Mouse (Mus musculus) thymus, postnatal 0 days (tissue): Measurements from ENCODE around the gene Tbkbp1. TPM values are rescaled to one million over a fixed set of nuclear protein-coding genes. Genes with fewer than 3 reads are reported as not detected.
A peak's percentile ranks its signal among the peaks of the same experiment; 100 is the strongest.

Source experiments
- DNase-seq: peaks from one replicate; pipeline ENCODE4 v3.0.0-alpha.2; 2015; ENCODE audit warnings: low spot score
- polyA plus RNA-seq: library from polyadenylated mRNA; unstranded; fragments of >200 nt; fragmentation: Nextera tagmentation; extraction: Ambion mirVana; gene quantifications from 2 replicates; pipeline ENCODE4 v1.2.1, GENCODE M21; 2015

Gene Tbkbp1
- polyA plus RNA-seq, 1 experiment from 2014 or later, result 0.82 TPM

GRCm38 (mm10) chr11:97156999-97157398 is 5.7 kb upstream of the Tbkbp1 start:
- DNase-seq, result no peak

DNA sequence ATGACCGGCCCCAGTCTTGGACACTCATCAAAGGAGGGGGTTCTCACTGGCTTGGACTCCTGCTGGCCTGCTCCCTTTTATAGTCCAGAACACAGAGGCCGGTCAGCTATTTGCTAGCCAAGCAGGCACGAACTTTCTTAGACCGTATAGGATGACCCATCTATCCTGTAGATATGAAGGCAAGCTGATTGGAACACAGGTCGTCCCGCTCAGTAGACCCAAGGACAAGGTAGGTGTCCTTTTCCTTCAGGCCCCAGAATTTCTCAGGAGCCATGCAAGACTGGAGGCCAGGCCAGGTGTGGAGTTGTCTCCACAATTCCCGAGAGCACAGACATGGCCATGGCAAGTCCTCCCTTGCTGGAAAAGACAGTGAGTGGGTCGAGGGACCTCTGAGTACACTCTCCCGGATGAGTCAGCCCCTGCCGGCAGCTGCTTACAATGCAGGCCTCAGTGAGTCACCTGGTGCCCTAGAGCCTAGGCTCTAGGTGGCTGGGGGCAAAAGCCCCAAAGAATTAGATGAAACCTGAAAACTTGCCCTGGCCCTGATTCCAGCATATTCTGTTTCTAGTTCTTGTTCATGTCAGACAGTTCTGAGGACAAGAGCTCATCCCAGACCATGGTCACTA is 1.5 kb upstream of the Tbkbp1 start:
- peak; percentile 58 for DNase-seq

GRCm38 (mm10) chr11:97152023-97152426 is 730 bp upstream of the Tbkbp1 start:
- DNase-seq, result no peak

DNA sequence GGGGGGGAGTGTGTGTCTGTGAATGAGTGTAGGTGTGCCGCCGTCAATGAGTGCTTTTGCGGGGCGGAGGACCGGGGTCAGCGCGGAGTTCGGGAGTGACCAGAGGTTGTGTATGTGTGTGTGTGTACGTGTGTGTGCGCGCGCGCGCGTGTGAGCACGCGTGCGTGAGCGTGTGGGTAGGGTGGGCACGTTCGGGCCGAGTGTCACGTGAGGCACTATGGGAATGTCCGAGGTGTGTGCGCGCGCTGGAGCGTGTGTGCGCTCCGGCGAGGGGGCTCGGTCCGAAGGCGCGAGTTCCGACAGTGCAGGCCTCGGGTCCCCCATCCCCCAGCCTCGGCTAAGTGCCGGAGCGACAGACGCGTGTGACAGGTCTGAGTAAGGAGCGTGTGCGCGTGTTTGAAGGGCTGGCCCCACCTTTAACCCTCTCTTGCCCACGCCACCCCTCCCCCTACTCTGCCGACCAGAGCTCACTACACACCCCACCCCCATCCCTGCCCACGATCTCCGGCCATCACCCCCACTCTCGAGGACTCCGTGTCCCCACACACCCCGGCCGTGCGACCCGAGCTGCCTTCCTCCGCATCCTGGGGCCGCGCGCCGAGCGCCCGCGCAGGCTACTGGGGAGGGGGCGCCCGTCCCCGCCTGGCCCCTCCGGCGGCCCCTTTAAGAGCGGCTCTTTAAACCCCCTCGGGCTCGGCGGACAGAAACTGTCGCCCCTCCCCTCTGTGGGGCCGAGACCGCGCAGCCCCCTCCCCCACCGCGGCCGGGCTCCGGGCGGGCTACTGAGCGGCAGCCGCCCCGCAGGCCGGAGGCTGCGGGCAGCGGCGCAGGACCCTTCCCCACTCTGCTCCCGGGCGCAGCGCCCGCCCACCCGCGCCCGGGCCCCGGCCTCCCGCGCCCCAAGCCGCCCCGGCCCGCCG is 624 bp downstream of the Tbkbp1 start:
- DNase-seq, result no peak

- no peak for DNase-seq
Observed at GRCm38 (mm10) chr11:97149995-97150410, 1.3 kb downstream of the Tbkbp1 start.

DNA sequence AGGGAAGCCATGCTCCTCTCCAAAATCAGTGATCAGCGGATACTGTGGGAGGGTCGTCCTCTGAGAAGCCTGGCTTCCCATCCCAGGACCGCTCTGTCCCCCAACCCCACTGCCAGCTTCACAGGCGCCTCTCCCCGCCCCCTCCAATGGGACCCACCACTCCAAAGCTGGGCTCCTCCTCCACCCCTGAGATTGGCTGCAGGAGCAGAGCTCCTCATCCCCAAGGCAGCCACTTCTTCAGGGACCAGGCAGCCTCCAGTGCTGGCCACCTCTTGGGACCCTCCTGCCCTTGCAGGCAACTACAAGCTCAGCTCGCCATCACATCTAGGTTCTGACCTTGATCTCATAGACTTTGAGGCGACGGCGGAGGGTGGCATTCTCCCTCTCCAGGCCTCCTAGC is 2.3 kb downstream of the Tbkbp1 start:
- DNase-seq, result no peak

DNA sequence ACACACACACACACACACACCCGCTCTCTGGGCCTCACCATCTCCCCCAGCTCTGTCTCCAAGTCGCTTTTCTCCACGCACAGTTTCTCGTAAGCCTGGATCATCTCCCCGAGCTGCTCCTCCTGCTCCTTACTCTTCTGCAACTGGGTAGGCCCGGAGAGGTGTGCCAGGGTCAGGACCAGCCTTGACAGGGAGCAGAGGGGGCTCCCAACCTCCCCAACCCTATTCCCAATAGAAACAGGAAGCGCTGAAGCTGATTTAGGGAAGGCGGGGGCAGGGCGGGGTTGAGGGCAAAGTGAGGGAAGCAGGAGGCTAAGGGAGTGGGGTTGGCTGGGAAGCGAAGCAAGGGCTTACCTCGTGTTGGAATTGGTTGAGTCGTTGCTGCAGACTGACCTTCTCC is 2.7 kb downstream of the Tbkbp1 start:
- no peak for DNase-seq

GRCm38 (mm10) chr11:97147333-97147732 is 4.0 kb downstream of the Tbkbp1 start:
- DNase-seq, result no peak

DNA sequence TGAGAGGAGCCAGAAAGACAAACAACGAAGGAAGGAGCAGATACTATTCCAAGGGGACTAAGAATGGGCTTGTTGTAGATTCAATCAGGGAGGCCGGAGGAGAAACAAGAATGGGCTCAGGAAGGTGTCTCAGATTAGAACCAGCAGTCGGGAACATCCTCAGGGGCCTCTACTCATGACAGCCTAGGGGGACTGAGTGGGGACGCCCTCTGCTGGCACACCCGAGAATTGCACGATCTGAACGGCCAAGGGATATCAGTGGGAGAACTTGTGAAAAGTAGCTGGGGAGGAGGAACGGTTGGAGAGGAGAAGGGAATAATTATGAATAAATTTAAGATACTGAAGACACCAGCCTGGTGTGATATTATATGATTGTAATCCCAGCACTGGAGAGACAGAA is 4.6 kb downstream of the Tbkbp1 start:
- peak; percentile 73 for DNase-seq

DNA sequence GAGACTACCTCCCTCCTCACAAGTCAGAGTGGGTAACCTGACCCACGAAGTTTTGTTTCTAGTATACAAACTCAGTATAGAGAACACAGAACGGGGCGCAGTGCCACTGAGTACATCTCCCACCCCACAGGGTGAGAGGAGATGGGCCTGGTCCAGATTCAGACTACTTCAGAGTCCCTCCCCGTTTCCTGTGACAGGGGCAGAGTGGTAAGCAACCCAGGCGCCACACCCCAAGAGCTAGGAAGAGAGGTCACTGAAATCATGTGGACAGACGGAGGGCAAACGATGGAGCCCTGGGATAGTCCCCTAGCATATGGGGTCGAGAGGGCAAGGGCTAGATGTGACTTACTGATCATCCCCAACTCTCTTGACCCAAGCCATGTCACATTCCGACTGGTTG is 5.3 kb downstream of the Tbkbp1 start:
- DNase-seq, result no peak

DNA sequence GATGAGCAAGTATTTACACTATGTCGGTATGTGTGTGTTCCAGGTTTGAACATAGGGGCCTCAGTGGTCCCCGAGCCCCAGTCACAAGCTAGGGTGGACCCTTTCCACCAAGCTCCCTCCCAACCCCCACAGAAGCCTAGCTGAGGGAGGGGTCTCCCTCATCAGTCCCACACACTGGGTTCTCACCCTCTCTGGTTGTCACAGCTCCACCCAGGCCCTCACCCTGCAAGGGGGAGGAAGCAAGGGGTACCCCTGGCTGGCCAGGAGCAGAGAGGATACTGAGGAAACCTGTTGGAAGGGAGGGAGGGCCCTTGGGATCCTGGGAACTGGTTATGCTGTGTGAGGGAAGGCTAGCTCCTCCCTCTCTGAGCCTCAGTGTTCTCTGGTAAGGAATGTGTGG is 6.0 kb downstream of the Tbkbp1 start:
- no peak for DNase-seq

- DNase-seq, result peak; percentile 18
Observed at GRCm38 (mm10) chr11:97143196-97143900, 7.9 kb downstream of the Tbkbp1 start.

DNA sequence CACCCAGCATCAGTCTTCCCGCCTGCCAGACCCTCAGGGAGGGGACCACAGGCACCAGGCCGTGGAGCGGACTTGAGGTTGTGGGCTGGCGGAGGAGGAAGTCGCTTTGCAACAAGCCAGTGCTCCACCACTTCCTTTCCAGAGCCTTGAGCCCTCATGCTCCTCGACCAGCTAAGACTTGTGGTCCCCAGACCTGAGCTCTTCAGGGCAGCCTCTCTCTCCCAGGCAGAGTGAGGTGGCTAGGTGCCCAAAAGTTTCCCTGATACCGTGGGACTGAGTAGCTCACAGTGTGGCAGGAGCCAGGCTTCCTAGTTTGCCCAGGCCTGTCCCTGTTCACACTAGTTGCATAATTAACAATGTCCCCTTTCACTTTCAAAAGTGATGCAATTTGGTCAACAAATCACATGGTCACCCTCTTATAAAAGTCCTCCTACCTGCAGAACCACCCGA is 9.1 kb downstream of the Tbkbp1 start:
- peak; percentile 17 for DNase-seq

- DNase-seq, result peak; percentile 14
Observed at GRCm38 (mm10) chr11:97140811-97141210, 10.5 kb downstream of the Tbkbp1 start.

GRCm38 (mm10) chr11:97139256-97139655 is 12.0 kb downstream of the Tbkbp1 start:
- DNase-seq, result no peak

DNA sequence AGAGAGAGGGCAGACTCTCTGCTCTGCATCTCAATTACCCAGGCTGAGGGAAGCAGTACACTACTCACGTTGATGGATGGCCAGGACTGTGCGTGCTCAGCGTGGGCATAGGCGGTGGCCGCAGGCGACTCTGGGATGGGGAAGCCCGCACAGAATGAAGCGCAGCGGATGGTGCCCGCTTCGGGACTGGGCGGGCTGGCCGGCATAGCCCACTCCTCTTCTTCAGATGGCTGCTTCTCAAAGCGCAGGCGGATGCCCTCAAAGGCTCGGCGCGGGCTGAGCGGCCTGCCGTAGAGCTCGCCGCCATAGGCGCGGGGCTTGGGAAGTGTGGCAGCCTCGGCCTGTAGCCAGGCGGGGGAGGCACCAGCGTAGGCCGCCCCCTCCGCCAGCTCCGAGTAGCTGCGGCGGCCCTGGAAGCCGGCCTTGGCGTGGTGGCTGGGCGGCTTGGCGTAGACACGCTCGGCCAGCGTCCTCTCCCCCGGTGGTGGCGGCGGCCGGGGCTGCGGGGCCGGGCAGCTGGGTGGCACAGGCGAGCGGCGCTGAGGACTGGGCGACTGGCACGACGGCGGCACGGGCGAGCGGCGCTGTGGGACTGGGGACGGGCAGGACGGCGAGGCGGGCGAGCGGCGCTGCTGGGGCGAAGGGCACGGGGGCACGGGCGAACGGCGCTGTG is 12.6 kb downstream of the Tbkbp1 start:
- no peak for DNase-seq

DNA sequence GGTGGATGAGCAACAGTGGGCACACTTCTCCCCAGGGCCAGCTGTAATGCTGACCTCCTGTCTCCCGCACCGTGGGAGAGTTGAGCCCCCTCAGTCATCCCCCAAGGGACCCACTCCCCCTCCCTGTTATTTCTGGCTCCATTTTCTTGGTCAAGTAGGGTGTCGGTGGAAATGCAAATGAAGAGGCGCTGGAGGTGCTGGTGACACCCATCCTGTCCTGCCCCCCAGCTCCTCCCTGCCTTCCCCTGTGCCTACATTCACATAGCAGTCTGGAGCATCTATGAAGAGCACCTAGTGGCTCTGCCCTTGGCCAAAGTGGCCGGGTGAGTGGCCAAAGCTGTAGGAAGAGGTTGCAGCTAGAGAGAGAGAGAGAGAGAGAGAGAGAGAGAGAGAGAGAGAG is 18.0 kb downstream of the Tbkbp1 start:
- no peak for DNase-seq

DNA sequence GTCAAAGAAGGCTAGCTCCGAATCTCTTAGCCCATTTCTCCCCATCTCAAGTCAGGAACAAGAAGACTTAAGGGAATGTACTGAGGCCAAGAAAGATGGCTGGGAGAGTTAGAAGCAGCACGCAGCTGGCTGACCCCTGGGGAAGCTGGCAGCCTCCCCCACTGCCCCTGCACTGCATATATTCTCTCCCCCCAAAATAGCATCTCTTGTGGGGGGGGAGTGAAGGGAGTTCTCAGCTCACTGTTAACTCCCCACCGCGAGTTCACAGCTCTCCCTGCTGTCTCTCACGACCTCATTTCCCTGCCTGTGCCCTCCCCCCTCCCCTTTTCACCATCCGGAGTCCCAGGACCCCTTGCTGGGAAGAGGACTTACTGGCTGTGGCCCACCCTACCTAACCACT is 19.1 kb downstream of the Tbkbp1 start:
- no peak for DNase-seq

GRCm38 (mm10) chr11:97131683-97132082 is 19.6 kb downstream of the Tbkbp1 start:
- no peak for DNase-seq

DNA sequence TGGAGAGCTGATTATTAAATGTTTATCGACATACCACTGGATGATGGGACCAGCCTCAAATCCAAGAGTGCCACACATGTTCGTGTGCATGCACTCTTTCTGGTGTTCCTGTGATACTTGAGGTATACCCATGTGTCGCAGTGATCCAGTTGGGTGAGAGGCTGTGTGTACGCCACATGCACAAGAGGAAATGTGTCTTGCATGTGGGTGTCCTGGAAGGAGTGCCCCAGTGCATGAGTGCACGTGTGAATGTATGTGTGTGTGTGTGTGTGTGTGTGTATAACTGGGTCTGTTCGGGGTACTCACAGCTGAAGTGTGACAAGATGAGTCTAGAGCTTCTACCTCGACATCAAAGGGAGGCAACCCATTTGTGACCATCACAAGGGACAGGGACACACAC is 21.0 kb downstream of the Tbkbp1 start:
- no peak for DNase-seq

DNA sequence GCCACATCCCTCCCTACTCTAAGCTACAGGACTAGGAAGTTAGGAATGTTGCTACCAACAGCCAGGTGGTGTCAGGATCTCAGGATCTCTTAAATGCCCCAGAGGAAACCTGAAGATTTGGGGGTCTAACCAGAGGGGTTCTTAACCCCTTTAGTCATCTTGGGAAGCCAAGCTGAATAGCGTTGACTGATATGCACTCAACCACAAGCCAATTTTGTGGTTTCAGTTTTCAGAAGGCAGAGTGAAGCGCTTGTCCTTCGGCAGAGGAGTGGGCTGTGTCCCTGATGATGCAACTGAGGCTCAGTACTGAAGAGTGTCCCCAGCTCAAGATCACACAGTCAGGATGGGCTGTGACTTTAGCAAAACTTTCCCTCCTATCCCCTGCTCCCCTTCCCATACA is 22.3 kb downstream of the Tbkbp1 start:
- DNase-seq, result no peak
